Mouse (Mus musculus): ENCODE measurements around the gene Kdelr3.

DNA sequence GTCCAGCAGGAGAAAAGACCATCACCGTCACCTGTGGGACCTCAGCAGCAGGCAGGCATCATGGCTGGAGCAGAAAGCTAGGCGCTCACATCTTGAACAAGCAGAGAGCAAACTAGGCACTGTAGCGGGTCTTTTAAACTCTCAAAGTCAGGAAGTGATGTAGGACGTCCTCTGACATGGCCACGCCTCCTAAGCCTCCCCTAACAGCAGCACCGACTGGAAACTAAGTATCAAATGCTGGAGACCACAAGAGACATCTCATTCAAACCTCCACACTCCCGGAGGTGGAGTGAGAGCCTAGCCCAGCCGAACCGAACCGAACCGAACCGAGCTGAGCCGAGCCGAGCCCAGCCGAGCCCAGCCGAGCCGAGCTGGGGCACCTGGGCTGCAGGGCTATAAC lies 45.6 kb upstream of the Kdelr3 start:
- TF ChIP-seq POLR2A (IDR thresholded peaks at IDR 0.05; ENCODE audit: insufficient read depth, low read length) (no peak), CTCF (IDR thresholded peaks at IDR 0.05; ENCODE audit: low read depth, low read length) (no peak)
